In genomic region chr16:8670041-8671035, GRCm38 (mm10) we compare ENCODE assay signal across 7 mouse cellular contexts. TPM values are rescaled to one million over a fixed set of nuclear protein-coding genes. Genes with fewer than 3 reads are reported as not detected.
DNase-seq lines count a peak whose midpoint lies in the region; ATAC-seq and TF ChIP-seq lines count a peak whose summit lies in the region.

No protein-coding gene starts in this region.

- no peak for TF ChIP-seq POLR2A in spleen, adult 2 months (IDR thresholded peaks at IDR 0.05; ENCODE audit: low read depth, low read length)
- TF ChIP-seq POLR2A in embryonic fibroblast, embryonic 13.5 days (IDR thresholded peaks at IDR 0.05; ENCODE audit: low read depth, low read length), result no peak; the same call in 1 of the 2 replicates
- TF ChIP-seq POLR2A in limb, embryonic 14.5 days (IDR thresholded peaks at IDR 0.05; ENCODE audit: borderline replicate concordance, extremely low read depth, insufficient read depth, insufficient read length), result no peak

- H3K4me2 ChIP-seq in limb, embryonic 14.5 days (replicated peaks; ENCODE audit: low read depth, low read length, severe bottlenecking), result peak overlapping the region; percentile 79

- no peaks in the 10 kb centered on the region for H3K9me3 ChIP-seq in limb, embryonic 14.5 days (ENCODE audit: control insufficient read depth, low read length)

- H3K27me3 ChIP-seq in spleen, adult 2 months (ENCODE audit: control insufficient read depth, insufficient read depth, low read length), result no peaks in the 10 kb centered on the region
- no peaks in the 10 kb centered on the region for H3K27me3 ChIP-seq in limb, embryonic 14.5 days (ENCODE audit: control insufficient read depth, insufficient read depth, low read length)

- no peak for DNase-seq in spleen, adult 2 months (ENCODE audit: low read depth in 1 of 2, low spot score in 2 of 2)
- DNase-seq in spleen, postnatal 14 days (ENCODE audit: low spot score in 2 of 2), result no peak
- no peak for DNase-seq in limb, embryonic 14.5 days (ENCODE audit: low spot score)
- DNase-seq in retina, postnatal 1 day, result peak; percentile 91
- no peak for DNase-seq in ovary, postnatal 36 days (ENCODE audit: low spot score)
- no peak for DNase-seq in layer of hippocampus, postnatal 36 days

- no peaks in the 10 kb centered on the region; the same call in 1 of the 2 replicates for H3K36me3 ChIP-seq in spleen, adult 2 months (ENCODE audit: control insufficient read depth, insufficient read depth, low read length)
- no peaks in the 10 kb centered on the region; the same call in 1 of the 2 replicates for H3K36me3 ChIP-seq in limb, embryonic 14.5 days (ENCODE audit: control insufficient read depth, insufficient read depth, low read length)

- 72% methylated on average over 15 of the region's 15 CpGs for WGBS in spleen, adult 2 months
- WGBS in limb, embryonic 14.5 days, result 11% methylated on average over 13 of the region's 15 CpGs

- H3K27ac ChIP-seq in spleen, adult 2 months (ENCODE audit: insufficient read depth, low read length), result no peak overlapping the region
- peak overlapping the region; percentile 50 for H3K27ac ChIP-seq in embryonic fibroblast, embryonic 13.5 days (ENCODE audit: insufficient read depth, low read length)
- no peak overlapping the region for H3K27ac ChIP-seq in limb, embryonic 14.5 days (replicated peaks; ENCODE audit: low read depth, low read length)

- no peak for ATAC-seq in limb, embryonic 14.5 days (ENCODE audit: low FRiP score, low read depth)

- peaks cover 5% of the 10 kb centered on the region for H3K4me1 ChIP-seq in spleen, adult 2 months (ENCODE audit: control insufficient read depth, insufficient read depth, insufficient read length)
- H3K4me1 ChIP-seq in embryonic fibroblast, embryonic 13.5 days (ENCODE audit: control insufficient read depth, insufficient read depth, low read length), result peaks cover 23% of the 10 kb centered on the region
- peaks cover 13% of the 10 kb centered on the region for H3K4me1 ChIP-seq in limb, embryonic 14.5 days (ENCODE audit: control insufficient read depth, insufficient read depth, low read length)

- H3K9ac ChIP-seq in limb, embryonic 14.5 days (ENCODE audit: low read depth, low read length, severe bottlenecking), result peak overlapping the region; percentile 64

- TF ChIP-seq CTCF in spleen, adult 2 months (IDR thresholded peaks at IDR 0.05; ENCODE audit: extremely low read depth, insufficient read depth, insufficient read length, insufficient replicate concordance), result no peak
- no peak for TF ChIP-seq CTCF in embryonic fibroblast, embryonic 13.5 days (IDR thresholded peaks at IDR 0.05; ENCODE audit: borderline replicate concordance, insufficient read depth, low read length)

- H3K4me3 ChIP-seq in spleen, adult 2 months (ENCODE audit: extremely low read depth, insufficient read depth, insufficient read length), result peak overlapping the region; percentile 68
- H3K4me3 ChIP-seq in embryonic fibroblast, embryonic 13.5 days (ENCODE audit: insufficient read depth, low read length), result peak overlapping the region; percentile 75
- H3K4me3 ChIP-seq in limb, embryonic 14.5 days (replicated peaks; ENCODE audit: low read length), result peak overlapping the region; percentile 61

RNA-seq across cellular contexts. Expression of gene Carhsp1, which starts 1.6 kb away (rescaled TPM):
- 56.5 and 63.1 TPM in 2 replicates for polyA plus RNA-seq in spleen, adult 2 months (2012; rRNA removed)
- polyA plus RNA-seq in embryonic fibroblast, embryonic 13.5 days (2011; ENCODE audit: insufficient read length, low read depth, missing spikeins), result 61.1 and 74.8 TPM in 2 replicates
- 60.7 and 62.1 TPM in 2 replicates for polyA plus RNA-seq in limb, embryonic 14.5 days (2012; rRNA removed)
- 29.9 and 34.0 TPM in 2 replicates for polyA plus RNA-seq in limb, embryonic 14.5 days (2014; fragmentation: Nextera tagmentation; extraction: Ambion mirVana)
- 10 to 100 TPM; 21.0 to 22.7 TPM for total RNA-seq in layer of hippocampus, postnatal 36 days (2021)

RNA-seq across cellular contexts. Expression of gene Gm5767, which starts 10.2 kb away (rescaled TPM):
- not detected in 2 replicates for polyA plus RNA-seq in spleen, adult 2 months (2012; rRNA removed)
- polyA plus RNA-seq in embryonic fibroblast, embryonic 13.5 days (2011; ENCODE audit: insufficient read length, low read depth, missing spikeins), result not detected in 2 replicates
- not detected in 2 replicates for polyA plus RNA-seq in limb, embryonic 14.5 days (2012; rRNA removed)
- 0.33 TPM in 1 of 2 replicates, not detected in the other for polyA plus RNA-seq in limb, embryonic 14.5 days (2014; fragmentation: Nextera tagmentation; extraction: Ambion mirVana)
- total RNA-seq in layer of hippocampus, postnatal 36 days (2021), result not detected

RNA-seq across cellular contexts. Expression of gene Tmem186, which starts 32.8 kb away (rescaled TPM):
- 9.7 and 10.4 TPM in 2 replicates for polyA plus RNA-seq in spleen, adult 2 months (2012; rRNA removed)
- polyA plus RNA-seq in embryonic fibroblast, embryonic 13.5 days (2011; ENCODE audit: insufficient read length, low read depth, missing spikeins), result 8.7 and 9.6 TPM in 2 replicates
- 17.4 and 18.6 TPM in 2 replicates for polyA plus RNA-seq in limb, embryonic 14.5 days (2012; rRNA removed)
- polyA plus RNA-seq in limb, embryonic 14.5 days (2014; fragmentation: Nextera tagmentation; extraction: Ambion mirVana), result 13.0 and 15.3 TPM in 2 replicates
- total RNA-seq in layer of hippocampus, postnatal 36 days (2021), result 10 to 100 TPM; 11.0 to 12.9 TPM

RNA-seq across cellular contexts. Expression of gene Pmm2, which starts 32.9 kb away (rescaled TPM):
- 50.2 and 58.1 TPM in 2 replicates for polyA plus RNA-seq in spleen, adult 2 months (2012; rRNA removed)
- polyA plus RNA-seq in embryonic fibroblast, embryonic 13.5 days (2011; ENCODE audit: insufficient read length, low read depth, missing spikeins), result 46.7 and 52.7 TPM in 2 replicates
- 61.0 and 68.5 TPM in 2 replicates for polyA plus RNA-seq in limb, embryonic 14.5 days (2012; rRNA removed)
- polyA plus RNA-seq in limb, embryonic 14.5 days (2014; fragmentation: Nextera tagmentation; extraction: Ambion mirVana), result 46.1 and 47.9 TPM in 2 replicates
- total RNA-seq in layer of hippocampus, postnatal 36 days (2021), result 10 to 100 TPM; 33.2 to 40.8 TPM
